Mouse (Mus musculus) neural tube, embryonic 11.5 days (tissue): ENCODE measurements around the gene Tnr. TPM values are rescaled to one million over a fixed set of nuclear protein-coding genes. Genes with fewer than 3 reads are reported as not detected.
A peak's percentile ranks its signal among the peaks of the same experiment; 100 is the strongest.

Experiments used
- ATAC-seq: fragments of 200-750 bp; cut with Nextera tagmentation; 2 replicates; pipeline ENCODE4 v1.8.0; 2017; ENCODE audit warnings: moderate number of reproducible peaks, mild to moderate bottlenecking, moderate TSS enrichment, moderate library complexity; ENCODE audit not compliant: insufficient read depth, low FRiP score, low TSS enrichment
- DNase-seq: peaks from one replicate; pipeline ENCODE4 v3.0.0-alpha.2; 2015; ENCODE audit warnings: low spot score
- H3K27ac ChIP-seq: fragments of 300-500 bp; sonication (generic); 2 replicates; pipeline ENCODE4 v1.5.1; 2014; ENCODE audit warnings: low read depth, mild to moderate bottlenecking, low read length
- H3K27me3 ChIP-seq: fragments of 300-500 bp; sonication (generic); 2 replicates; pipeline ENCODE4 v1.6.1; 2014; ENCODE audit warnings: mild to moderate bottlenecking, low read length, mixed read lengths; ENCODE audit not compliant: control insufficient read depth, insufficient read depth
- H3K36me3 ChIP-seq: fragments of 300-500 bp; sonication (generic); 2 replicates; pipeline ENCODE4 v1.6.1; 2014; ENCODE audit warnings: mild to moderate bottlenecking, low read length, moderate library complexity, mixed read lengths; ENCODE audit not compliant: control insufficient read depth, insufficient read depth
- H3K4me1 ChIP-seq: fragments of 300-500 bp; sonication (generic); 2 replicates; pipeline ENCODE4 v1.6.1; 2014; ENCODE audit warnings: low read length, mixed read lengths; ENCODE audit not compliant: control insufficient read depth, insufficient read depth
- H3K4me2 ChIP-seq: fragments of 300-500 bp; sonication (generic); 2 replicates; pipeline ENCODE4 v1.6.1; 2014; ENCODE audit warnings: low read depth, mild to moderate bottlenecking, moderate library complexity
- H3K4me3 ChIP-seq: fragments of 300-500 bp; sonication (generic); 2 replicates; pipeline ENCODE4 v1.5.1; 2014; ENCODE audit warnings: low read depth, low read length
- H3K9ac ChIP-seq: fragments of 300-500 bp; sonication (generic); 2 replicates; pipeline ENCODE4 v1.6.1; 2014; ENCODE audit warnings: mild to moderate bottlenecking, low read length
- H3K9me3 ChIP-seq: fragments of 300-500 bp; sonication (generic); 2 replicates; pipeline ENCODE4 v1.6.1; 2016; ENCODE audit warnings: low read length; ENCODE audit not compliant: control insufficient read depth
- WGBS: fragments of 180-500 bp; shearing (Covaris S2); extraction: QIAGEN DNeasy Blood & Tissue Kit; methylation state at CpG from one replicate; pipeline ENCODE4 v1.1.7; 2014; 5-methylcytosine and 5-hydroxymethylcytosine counted together
- polyA plus RNA-seq: library from polyadenylated mRNA; unstranded; fragments of >200 nt; fragmentation: Nextera tagmentation; extraction: Ambion mirVana; gene quantifications from 2 replicates; pipeline ENCODE4 v1.2.1, GENCODE M21; 2014

Gene Tnr
- polyA plus RNA-seq, 1 experiment from 2014 or later = 1.2 TPM

GRCm38 (mm10) chr1:159517647-159518046 is 5.9 kb upstream of the Tnr start:
- H3K27me3 ChIP-seq = no peaks in the 10 kb centered on the region
- no peak overlapping the region for H3K27ac ChIP-seq
- no peaks in the 10 kb centered on the region for H3K4me1 ChIP-seq
- no peak overlapping the region for H3K9ac ChIP-seq
- DNase-seq = no peak
- no peak overlapping the region for H3K4me2 ChIP-seq
- H3K4me3 ChIP-seq = no peak overlapping the region
- 68% methylated on average over 4 of the region's 4 CpGs for WGBS
- no peaks in the 10 kb centered on the region for H3K9me3 ChIP-seq
- ATAC-seq = no peak
- H3K36me3 ChIP-seq = no peaks in the 10 kb centered on the region

DNA sequence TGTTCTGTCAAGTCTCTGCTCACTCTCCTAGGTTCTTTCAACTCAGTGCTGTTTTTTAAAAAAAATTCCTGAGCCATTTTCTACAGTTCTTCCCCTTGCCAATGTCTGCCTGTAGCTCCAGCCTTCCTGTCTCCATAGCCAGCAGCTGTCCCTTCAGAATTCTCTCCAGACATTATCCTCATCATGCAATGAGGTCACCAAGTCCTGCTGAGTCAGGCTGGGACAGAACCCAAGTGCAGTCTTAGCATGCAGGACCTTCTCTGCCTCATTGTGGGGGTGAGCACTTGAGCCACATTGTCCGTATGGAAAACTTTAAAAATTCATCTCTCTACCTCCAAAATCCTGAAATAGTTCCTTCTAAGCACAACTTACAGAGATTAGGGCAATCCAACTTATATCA is 4.4 kb upstream of the Tnr start:
- no peaks in the 10 kb centered on the region for H3K9me3 ChIP-seq
- no peak for ATAC-seq
- H3K4me1 ChIP-seq = no peaks in the 10 kb centered on the region
- H3K4me2 ChIP-seq = no peak overlapping the region
- no peak overlapping the region for H3K4me3 ChIP-seq
- H3K9ac ChIP-seq = no peak overlapping the region
- no peak overlapping the region for H3K27ac ChIP-seq
- H3K27me3 ChIP-seq = no peaks in the 10 kb centered on the region
- 76% methylated on average over 1 of the region's 1 CpGs for WGBS
- no peak for DNase-seq
- H3K36me3 ChIP-seq = no peaks in the 10 kb centered on the region

DNA sequence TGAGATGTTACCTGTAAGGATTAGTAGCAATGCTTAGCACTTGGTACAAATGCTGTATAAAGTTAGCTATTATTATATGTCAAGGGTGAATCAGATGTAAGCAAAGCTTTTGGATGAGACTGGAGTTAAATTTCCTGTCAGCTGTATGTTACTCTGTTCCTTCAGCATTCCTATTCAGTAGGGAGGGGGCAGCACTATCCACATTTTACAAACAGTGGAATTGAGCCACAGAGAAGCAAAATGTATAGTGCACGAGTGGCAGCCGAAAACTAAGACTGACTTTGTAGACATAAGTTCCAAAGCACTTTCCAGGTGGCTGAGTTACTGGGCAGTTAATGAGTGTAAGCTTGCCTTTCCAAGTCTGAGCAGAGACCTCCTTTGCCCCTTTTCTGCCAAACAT is 500 bp upstream of the Tnr start:
- no peaks in the 10 kb centered on the region for H3K36me3 ChIP-seq
- no peak overlapping the region for H3K4me2 ChIP-seq
- no peak overlapping the region for H3K4me3 ChIP-seq
- H3K4me1 ChIP-seq = no peaks in the 10 kb centered on the region
- ATAC-seq = no peak; the same call in 1 of the 2 replicates
- H3K9me3 ChIP-seq = no peaks in the 10 kb centered on the region
- H3K9ac ChIP-seq = no peak overlapping the region
- no peaks in the 10 kb centered on the region for H3K27me3 ChIP-seq
- WGBS = 79% methylated on average over 2 of the region's 2 CpGs
- no peak for DNase-seq
- no peak overlapping the region for H3K27ac ChIP-seq

- DNase-seq = peak; percentile 81
- no peaks in the 10 kb centered on the region for H3K9me3 ChIP-seq
- H3K4me3 ChIP-seq = peak overlapping the region; percentile 21
- WGBS = 1% methylated on average over 18 of the region's 18 CpGs
- no peaks in the 10 kb centered on the region for H3K27me3 ChIP-seq
- no peak overlapping the region for H3K27ac ChIP-seq
- H3K4me1 ChIP-seq = no peaks in the 10 kb centered on the region
- peak overlapping the region; percentile 23; the same call in 1 of the 2 replicates for H3K9ac ChIP-seq
- peak; percentile 35; the same call in 1 of the 2 replicates for ATAC-seq
- peak overlapping the region; percentile 41 for H3K4me2 ChIP-seq
- H3K36me3 ChIP-seq = no peaks in the 10 kb centered on the region
Observed at GRCm38 (mm10) chr1:159524051-159524549, 531 bp downstream of the Tnr start.

GRCm38 (mm10) chr1:159532841-159533569 is 9.4 kb downstream of the Tnr start:
- H3K9me3 ChIP-seq = no peaks in the 10 kb centered on the region
- H3K27ac ChIP-seq = no peak overlapping the region
- no peaks in the 10 kb centered on the region for H3K27me3 ChIP-seq
- H3K9ac ChIP-seq = no peak overlapping the region
- DNase-seq (no peak), ATAC-seq (no peak)
- no peak overlapping the region for H3K4me2 ChIP-seq
- H3K4me1 ChIP-seq = peaks cover 6% of the 10 kb centered on the region; the same call in 1 of the 2 replicates
- H3K4me3 ChIP-seq = no peak overlapping the region
- no peaks in the 10 kb centered on the region for H3K36me3 ChIP-seq
- WGBS = 63% methylated on average over 4 of the region's 4 CpGs

- WGBS = 9% methylated on average over 4 of the region's 4 CpGs
- Histone ChIP-seq H3K9me3 (no peaks in the 10 kb centered on the region), H3K27me3 (no peaks in the 10 kb centered on the region), H3K4me3 (no peak overlapping the region), H3K4me1 (peaks cover 6% of the 10 kb centered on the region; the same call in 1 of the 2 replicates), H3K27ac (no peak overlapping the region), H3K36me3 (no peaks in the 10 kb centered on the region), H3K9ac (no peak overlapping the region), H3K4me2 (no peak overlapping the region)
- ATAC-seq (no peak), DNase-seq (no peak)
Observed at GRCm38 (mm10) chr1:159535582-159535981, 12.0 kb downstream of the Tnr start.

DNA sequence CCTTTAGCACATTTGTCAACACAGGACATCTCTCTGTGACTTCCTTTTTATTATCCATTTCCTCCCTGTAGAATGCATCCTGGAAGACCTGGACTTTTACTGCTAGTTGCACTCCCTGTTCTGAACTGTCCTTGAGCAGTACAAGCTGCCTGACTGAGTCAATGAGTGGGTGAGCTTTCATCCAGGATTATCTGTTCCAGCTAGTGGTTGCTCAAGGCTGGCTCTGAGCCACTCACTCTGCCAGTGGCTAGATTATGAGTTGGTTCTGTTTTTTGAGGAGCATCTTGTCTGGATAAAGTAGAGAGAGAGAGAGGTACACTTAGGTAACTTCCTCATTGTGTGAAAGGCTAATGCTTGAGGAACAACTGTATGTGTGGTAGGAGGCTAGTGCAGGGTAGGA is 14.0 kb downstream of the Tnr start:
- H3K4me2 ChIP-seq = no peak overlapping the region
- H3K27ac ChIP-seq = no peak overlapping the region
- DNase-seq = no peak
- no peak overlapping the region for H3K4me3 ChIP-seq
- H3K4me1 ChIP-seq = peaks cover 6% of the 10 kb centered on the region; the same call in 1 of the 2 replicates
- no peaks in the 10 kb centered on the region for H3K27me3 ChIP-seq
- no peak for ATAC-seq
- no peak overlapping the region for H3K9ac ChIP-seq
- H3K36me3 ChIP-seq = no peaks in the 10 kb centered on the region
- H3K9me3 ChIP-seq = no peaks in the 10 kb centered on the region

GRCm38 (mm10) chr1:159538076-159538475 is 14.5 kb downstream of the Tnr start:
- DNase-seq = no peak
- no peaks in the 10 kb centered on the region for H3K9me3 ChIP-seq
- peaks cover 6% of the 10 kb centered on the region; the same call in 1 of the 2 replicates for H3K4me1 ChIP-seq
- no peaks in the 10 kb centered on the region for H3K27me3 ChIP-seq
- no peak overlapping the region for H3K27ac ChIP-seq
- no peak overlapping the region for H3K4me3 ChIP-seq
- no peak for ATAC-seq
- no peak overlapping the region for H3K9ac ChIP-seq
- WGBS = 47% methylated on average over 7 of the region's 7 CpGs
- H3K36me3 ChIP-seq = no peaks in the 10 kb centered on the region
- no peak overlapping the region for H3K4me2 ChIP-seq

DNA sequence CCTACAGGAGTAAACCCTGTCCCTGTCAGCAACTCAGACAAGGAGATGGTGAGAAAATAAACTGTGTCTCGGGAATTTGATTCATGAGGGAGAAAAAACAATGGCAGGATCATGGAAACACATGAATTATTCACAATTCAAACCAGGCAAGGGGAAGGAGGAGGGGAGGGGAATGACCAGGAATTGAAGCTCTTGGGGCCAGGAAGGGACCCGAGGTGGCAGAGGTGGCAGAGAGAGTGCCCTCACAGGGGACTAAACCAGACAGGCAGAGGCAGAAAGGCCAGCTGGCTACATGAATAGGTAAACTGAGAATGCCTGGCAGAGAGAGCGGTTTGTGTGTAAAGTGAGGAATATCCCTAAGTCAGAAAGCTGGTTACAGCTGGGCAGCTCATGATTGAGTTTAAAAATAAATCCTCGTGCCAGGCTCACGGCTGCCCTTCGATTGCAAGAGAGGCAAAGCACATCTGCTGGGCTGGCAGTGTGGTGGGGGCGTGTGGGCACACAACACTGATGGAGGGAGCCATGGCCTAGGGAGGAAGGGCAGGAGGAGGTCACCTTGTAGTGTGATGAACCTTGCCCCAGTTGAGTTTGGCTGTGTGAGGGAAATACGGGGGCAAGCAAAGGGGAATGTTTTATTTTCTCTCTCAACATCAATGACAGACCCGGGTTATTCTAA is 22.0 kb downstream of the Tnr start:
- ATAC-seq (no peak), DNase-seq (no peak)
- no peak overlapping the region for H3K4me2 ChIP-seq
- no peaks in the 10 kb centered on the region for H3K9me3 ChIP-seq
- no peaks in the 10 kb centered on the region for H3K4me1 ChIP-seq
- 67% methylated on average over 9 of the region's 9 CpGs for WGBS
- H3K4me3 ChIP-seq = no peak overlapping the region
- H3K27me3 ChIP-seq = no peaks in the 10 kb centered on the region
- H3K36me3 ChIP-seq = no peaks in the 10 kb centered on the region
- H3K9ac ChIP-seq = no peak overlapping the region
- H3K27ac ChIP-seq = no peak overlapping the region
